Mouse (Mus musculus) hindbrain, postnatal 0 days (tissue): ENCODE measurements around the gene Gstm3. TPM values are rescaled to one million over a fixed set of nuclear protein-coding genes. Genes with fewer than 3 reads are reported as not detected.

Experiments used
- ATAC-seq: fragments of 200-750 bp; cut with Nextera tagmentation; 2 replicates; pipeline ENCODE4 v1.8.0; 2017; ENCODE audit warnings: mild to moderate bottlenecking, moderate TSS enrichment, moderate library complexity
- DNase-seq: peaks from one replicate; pipeline ENCODE4 v3.0.0-alpha.2; 2015; ENCODE audit warnings: low spot score
- H3K27ac ChIP-seq: fragments of 300-500 bp; sonication (generic); 2 replicates; pipeline ENCODE4 v1.5.1; 2014; ENCODE audit warnings: mild to moderate bottlenecking
- H3K27me3 ChIP-seq: fragments of 300-500 bp; sonication (generic); 2 replicates; pipeline ENCODE4 v1.6.1; 2014; ENCODE audit warnings: low read length, mixed read lengths; ENCODE audit not compliant: insufficient read depth
- H3K36me3 ChIP-seq: fragments of 300-500 bp; sonication (generic); 2 replicates; pipeline ENCODE4 v1.6.1; 2014; ENCODE audit warnings: low read length, mixed read lengths; ENCODE audit not compliant: insufficient read depth
- H3K4me1 ChIP-seq: fragments of 300-500 bp; sonication (generic); 2 replicates; pipeline ENCODE4 v1.6.1; 2014; ENCODE audit warnings: antibody characterized with exemption, low read length, mixed read lengths; ENCODE audit not compliant: insufficient read depth
- H3K4me2 ChIP-seq: fragments of 300-500 bp; sonication (generic); 2 replicates; pipeline ENCODE4 v1.6.1; 2014; ENCODE audit warnings: low read depth, mild to moderate bottlenecking, low read length, moderate library complexity, mixed read lengths
- H3K4me3 ChIP-seq: fragments of 300-500 bp; sonication (generic); 2 replicates; pipeline ENCODE4 v1.5.1; 2014; ENCODE audit warnings: low read length
- H3K9ac ChIP-seq: fragments of 300-500 bp; sonication (generic); replicated peaks from 2 replicates; pipeline ENCODE4 v1.6.1; 2014; ENCODE audit warnings: mild to moderate bottlenecking, low read length, moderate library complexity, mixed read lengths
- H3K9me3 ChIP-seq: fragments of 300-500 bp; sonication (generic); 2 replicates; pipeline ENCODE4 v1.6.1; 2016; ENCODE audit warnings: low read length, mixed read lengths
- CTCF ChIP-seq: IDR thresholded peaks from 2 replicates; pipeline ENCODE4 v1.5.1; 2016; ENCODE audit warnings: antibody characterized with exemption, control low read depth, low read depth
- WGBS: fragments of 180-500 bp; shearing (Covaris S2); extraction: QIAGEN DNeasy Blood & Tissue Kit; methylation state at CpG from one replicate; pipeline ENCODE4 v1.1.7; 2014; 5-methylcytosine and 5-hydroxymethylcytosine counted together
- polyA plus RNA-seq: library from polyadenylated mRNA; unstranded; fragments of >200 nt; fragmentation: Nextera tagmentation; extraction: Ambion mirVana; gene quantifications from 2 replicates; pipeline ENCODE4 v1.2.1, GENCODE M21; 2015
- total RNA-seq: library from RNA; depleted of rRNA; stranded (reverse); fragments of >200 nt; gene quantifications from 2 replicates; pipeline ENCODE4 v1.2.3, GENCODE M21; 2014; rRNA removed

Gene Gstm3
- total and polyA plus RNA-seq, 2 experiments from 2014 or later = 0.15 TPM; not detected in 1

GRCm38 (mm10) chr3:107917783-107918408 is 51.2 kb downstream of the Gstm3 start:
- ATAC-seq = peak; percentile 77

GRCm38 (mm10) chr3:107917097-107917496 is 52.0 kb downstream of the Gstm3 start:
- Histone ChIP-seq H3K27ac (no peak overlapping the region), H3K9ac (no peak overlapping the region), H3K4me2 (no peak overlapping the region), H3K36me3 (no peaks in the 10 kb centered on the region), H3K9me3 (no peaks in the 10 kb centered on the region), H3K27me3 (no peaks in the 10 kb centered on the region), H3K4me3 (no peak overlapping the region), H3K4me1 (no peaks in the 10 kb centered on the region)
- WGBS = 85% methylated on average over 3 of the region's 3 CpGs
- ATAC-seq = 0 out of 2 replicates have a peak, but pooled peaks have one; percentile 21
- TF ChIP-seq CTCF = peak; percentile 46
- DNase-seq = peak; percentile 12

More at GRCm38 (mm10) chr3:107917783-107918408, 51.2 kb downstream of the Gstm3 start:
- no peaks in the 10 kb centered on the region for H3K4me1 ChIP-seq
- DNase-seq = peak; percentile 86
- WGBS = 59% methylated on average over 7 of the region's 7 CpGs
- H3K9me3 ChIP-seq = no peaks in the 10 kb centered on the region
- no peak overlapping the region for H3K9ac ChIP-seq
- no peaks in the 10 kb centered on the region for H3K36me3 ChIP-seq
- no peak overlapping the region for H3K4me2 ChIP-seq
- H3K4me3 ChIP-seq = no peak overlapping the region
- no peak overlapping the region for H3K27ac ChIP-seq
- TF ChIP-seq CTCF = peak; percentile 83
- no peaks in the 10 kb centered on the region for H3K27me3 ChIP-seq

GRCm38 (mm10) chr3:107916674-107917073 is 52.4 kb downstream of the Gstm3 start:
- no peaks in the 10 kb centered on the region for H3K9me3 ChIP-seq
- no peaks in the 10 kb centered on the region for H3K27me3 ChIP-seq
- WGBS = 84% methylated on average over 15 of the region's 15 CpGs
- no peak for TF ChIP-seq CTCF
- H3K4me3 ChIP-seq = no peak overlapping the region
- H3K9ac ChIP-seq = no peak overlapping the region
- no peaks in the 10 kb centered on the region for H3K36me3 ChIP-seq
- H3K27ac ChIP-seq = no peak overlapping the region
- DNase-seq = no peak
- H3K4me1 ChIP-seq = no peaks in the 10 kb centered on the region
- ATAC-seq = no peak
- H3K4me2 ChIP-seq = no peak overlapping the region

Other genes starting within 250 kb of the Gstm3 start
- 13.1 and 15.1 TPM in 2 replicates for gene Csf1, start 208.8 kb downstream of the Gstm3 start, total RNA-seq
- gene Csf1, start 208.8 kb downstream of the Gstm3 start, polyA plus RNA-seq = 11.2 and 12.1 TPM in 2 replicates
- gene Eps8l3, start 92.1 kb downstream of the Gstm3 start, total RNA-seq = not detected in 2 replicates
- not detected in 2 replicates for gene Eps8l3, start 92.1 kb downstream of the Gstm3 start, polyA plus RNA-seq
- gene Gstm5, start 73.5 kb downstream of the Gstm3 start, total RNA-seq = 164 and 179 TPM in 2 replicates
- 383 and 384 TPM in 2 replicates for gene Gstm5, start 73.5 kb downstream of the Gstm3 start, polyA plus RNA-seq
- 29.8 and 41.1 TPM in 2 replicates for gene Gstm7, start 37.5 kb downstream of the Gstm3 start, total RNA-seq
- gene Gstm7, start 37.5 kb downstream of the Gstm3 start, polyA plus RNA-seq = 39.0 and 39.7 TPM in 2 replicates
- 8.7 and 18.9 TPM in 2 replicates for gene Gstm6, start 25.5 kb downstream of the Gstm3 start, total RNA-seq
- gene Gstm6, start 25.5 kb downstream of the Gstm3 start, polyA plus RNA-seq = 12.6 and 15.5 TPM in 2 replicates
- gene Gstm2, start 17.2 kb upstream of the Gstm3 start, total RNA-seq = 5.3 and 6.1 TPM in 2 replicates
- gene Gstm2, start 17.2 kb upstream of the Gstm3 start, polyA plus RNA-seq = 18.7 and 20.0 TPM in 2 replicates
- 161 and 174 TPM in 2 replicates for gene Gstm1, start 48.7 kb upstream of the Gstm3 start, total RNA-seq
- gene Gstm1, start 48.7 kb upstream of the Gstm3 start, polyA plus RNA-seq = 429 and 453 TPM in 2 replicates
- 6.7 and 6.9 TPM in 2 replicates for gene Gstm4, start 75.6 kb upstream of the Gstm3 start, total RNA-seq
- 22.5 and 23.0 TPM in 2 replicates for gene Gstm4, start 75.6 kb upstream of the Gstm3 start, polyA plus RNA-seq
- gene Ampd2, start 117.4 kb upstream of the Gstm3 start, total RNA-seq = 56.6 and 58.4 TPM in 2 replicates
- 40.3 and 43.2 TPM in 2 replicates for gene Ampd2, start 117.4 kb upstream of the Gstm3 start, polyA plus RNA-seq
- not detected in 2 replicates for gene Gnat2, start 123.5 kb upstream of the Gstm3 start, total RNA-seq
- 0.10 and 0.25 TPM in 2 replicates for gene Gnat2, start 123.5 kb upstream of the Gstm3 start, polyA plus RNA-seq
- gene Gnai3, start 176.9 kb upstream of the Gstm3 start, total RNA-seq = 61.0 and 66.6 TPM in 2 replicates
- 97.9 and 100 TPM in 2 replicates for gene Gnai3, start 176.9 kb upstream of the Gstm3 start, polyA plus RNA-seq
- 12.2 and 12.4 TPM in 2 replicates for gene Gpr61, start 185.6 kb upstream of the Gstm3 start, total RNA-seq
- gene Gpr61, start 185.6 kb upstream of the Gstm3 start, polyA plus RNA-seq = 6.1 and 6.8 TPM in 2 replicates
- gene Amigo1, start 217.1 kb upstream of the Gstm3 start, total RNA-seq = 36.6 and 37.3 TPM in 2 replicates
- 10.7 and 11.3 TPM in 2 replicates for gene Amigo1, start 217.1 kb upstream of the Gstm3 start, polyA plus RNA-seq
- gene Cyb561d1, start 231.9 kb upstream of the Gstm3 start, total RNA-seq = 3.8 and 4.2 TPM in 2 replicates
- 3.1 and 3.3 TPM in 2 replicates for gene Cyb561d1, start 231.9 kb upstream of the Gstm3 start, polyA plus RNA-seq
- gene Atxn7l2, start 241.7 kb upstream of the Gstm3 start, total RNA-seq = 18.4 and 20.8 TPM in 2 replicates
- 15.1 and 15.4 TPM in 2 replicates for gene Atxn7l2, start 241.7 kb upstream of the Gstm3 start, polyA plus RNA-seq